Mouse (Mus musculus): Measurements from ENCODE around the gene Pitpna. TPM values are rescaled to one million over a fixed set of nuclear protein-coding genes. Genes with fewer than 3 reads are reported as not detected.
"Not testable (repeated sequence)": the region's sequence is repeated elsewhere in the genome, so short reads cannot be mapped to it uniquely, and the experiment has no call there.

Gene Pitpna
- total RNA-seq (2017): 74.6 and 76.9 TPM in 2 replicates

DNA sequence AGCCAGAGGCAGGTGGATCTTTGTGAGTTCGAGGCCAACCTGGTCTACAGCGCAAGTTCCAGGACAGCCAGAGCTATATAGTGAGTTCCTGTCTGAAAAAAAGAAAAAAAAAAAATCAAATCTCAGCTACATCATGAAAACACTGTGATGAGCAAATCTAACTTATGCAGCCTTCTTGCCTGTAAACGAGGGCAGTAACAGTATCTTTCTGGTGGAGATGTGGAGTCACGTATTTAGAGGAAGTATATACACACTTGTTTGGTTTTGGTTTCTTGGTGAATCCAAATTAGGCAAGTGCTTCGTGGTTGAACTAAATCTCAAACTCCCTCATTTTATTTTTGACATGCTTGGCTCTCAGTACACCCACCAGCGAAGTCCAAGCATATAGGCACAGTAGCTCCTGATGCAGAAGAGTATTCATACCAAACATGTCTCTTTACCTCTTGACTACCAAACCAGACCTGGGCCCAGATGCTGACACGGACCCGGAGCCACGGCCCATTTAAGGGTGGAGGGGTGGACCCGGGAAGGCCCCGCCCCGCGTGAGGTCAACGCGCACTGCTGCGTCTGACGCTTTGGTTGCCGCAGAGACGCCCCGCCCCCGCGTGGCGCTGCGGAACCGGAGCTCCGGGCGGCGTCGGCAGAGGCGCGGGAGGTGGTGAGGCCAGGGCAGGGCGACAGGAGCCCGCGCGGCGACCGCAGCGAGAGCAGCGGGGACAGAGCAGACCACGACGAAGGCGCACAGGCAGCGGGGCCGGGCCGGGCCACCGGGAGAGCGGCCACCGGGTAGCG, at the start of gene Pitpna:
Pitpna (plus strand) TSS at position 605 of the 792 bp plus-strand sequence.
- ATAC-seq (replicated peaks; ENCODE audit: low read depth, poor library complexity, severe bottlenecking): peak; percentile 85

DNA sequence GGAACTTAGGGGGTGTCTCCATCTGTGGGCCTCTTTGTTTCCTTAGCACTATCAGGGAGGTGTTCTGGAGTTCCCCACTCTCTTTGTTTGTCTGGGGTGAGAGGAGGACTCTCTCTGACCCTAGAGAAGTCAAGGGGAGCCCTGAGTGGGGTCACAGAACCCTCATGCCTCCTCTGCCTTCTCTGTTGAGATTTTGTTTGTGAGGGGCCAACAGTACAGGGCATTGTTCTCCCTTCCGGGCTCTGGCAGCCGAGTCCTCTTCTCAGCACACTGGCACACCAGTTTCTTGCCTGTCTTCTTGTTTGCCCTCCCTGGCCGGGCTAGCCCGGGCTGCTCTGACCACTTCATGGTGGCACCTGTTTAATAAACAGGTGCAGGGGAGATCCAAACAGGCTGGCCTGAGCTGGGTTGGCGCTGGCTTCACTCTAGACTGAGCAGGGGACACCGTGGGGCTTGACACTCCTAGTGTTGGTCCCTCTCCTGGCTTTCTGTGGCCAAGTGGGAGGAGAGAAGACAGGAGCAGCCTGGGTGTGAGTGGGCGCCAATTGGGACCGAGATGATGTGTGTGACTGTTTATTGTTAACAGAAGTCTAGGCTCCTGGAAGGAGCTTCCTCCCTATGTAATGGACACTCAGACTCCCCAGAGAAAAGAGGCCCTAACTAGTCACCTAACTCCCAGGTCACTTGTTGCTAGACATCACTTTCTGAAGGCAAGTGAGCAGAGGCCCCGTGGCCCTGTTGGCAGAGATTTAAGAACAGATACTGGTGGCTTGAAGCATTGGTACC, 49.5 kb upstream of the Pitpna start:
- ATAC-seq (replicated peaks; ENCODE audit: low read depth, poor library complexity, severe bottlenecking): no peak

DNA sequence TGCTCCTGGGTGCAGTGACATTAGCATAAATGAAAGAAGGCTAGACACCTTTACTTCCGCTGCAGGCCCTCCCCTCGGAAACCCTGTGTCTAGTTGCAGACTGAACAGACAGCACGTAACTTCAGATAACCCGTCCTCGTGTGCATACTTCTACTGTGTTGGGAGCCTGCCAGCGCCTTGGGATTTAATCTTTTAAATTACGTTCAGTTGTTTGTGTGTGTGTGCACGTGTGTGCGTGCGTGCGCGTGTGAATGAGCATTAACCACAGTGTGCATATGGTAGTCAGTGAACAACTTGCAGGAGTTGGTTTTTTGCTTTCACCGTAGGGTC, 49.0 kb upstream of the Pitpna start:
- no peak for ATAC-seq (replicated peaks; ENCODE audit: low read depth, poor library complexity, severe bottlenecking)

DNA sequence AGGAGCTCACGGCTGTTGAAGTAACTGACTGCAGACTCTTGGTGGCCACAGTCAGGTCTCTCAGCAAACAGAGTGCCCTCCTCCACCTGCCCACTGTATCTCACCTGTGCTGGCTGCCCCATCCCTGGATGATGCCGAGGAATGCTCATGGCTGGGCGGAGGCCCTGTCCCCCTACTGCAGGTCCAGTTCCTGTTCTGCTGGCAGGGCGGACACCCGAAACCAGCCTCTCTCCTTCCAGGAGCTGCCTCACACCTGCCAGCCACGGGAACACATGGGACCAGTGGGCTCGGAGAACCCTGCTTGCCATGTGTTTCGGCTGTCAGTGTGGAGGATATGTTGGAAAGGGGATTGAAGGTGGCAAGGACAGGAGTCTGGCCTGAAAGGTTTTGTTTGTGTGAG, 47.7 kb upstream of the Pitpna start:
- no peak for ATAC-seq (replicated peaks; ENCODE audit: low read depth, poor library complexity, severe bottlenecking)

DNA sequence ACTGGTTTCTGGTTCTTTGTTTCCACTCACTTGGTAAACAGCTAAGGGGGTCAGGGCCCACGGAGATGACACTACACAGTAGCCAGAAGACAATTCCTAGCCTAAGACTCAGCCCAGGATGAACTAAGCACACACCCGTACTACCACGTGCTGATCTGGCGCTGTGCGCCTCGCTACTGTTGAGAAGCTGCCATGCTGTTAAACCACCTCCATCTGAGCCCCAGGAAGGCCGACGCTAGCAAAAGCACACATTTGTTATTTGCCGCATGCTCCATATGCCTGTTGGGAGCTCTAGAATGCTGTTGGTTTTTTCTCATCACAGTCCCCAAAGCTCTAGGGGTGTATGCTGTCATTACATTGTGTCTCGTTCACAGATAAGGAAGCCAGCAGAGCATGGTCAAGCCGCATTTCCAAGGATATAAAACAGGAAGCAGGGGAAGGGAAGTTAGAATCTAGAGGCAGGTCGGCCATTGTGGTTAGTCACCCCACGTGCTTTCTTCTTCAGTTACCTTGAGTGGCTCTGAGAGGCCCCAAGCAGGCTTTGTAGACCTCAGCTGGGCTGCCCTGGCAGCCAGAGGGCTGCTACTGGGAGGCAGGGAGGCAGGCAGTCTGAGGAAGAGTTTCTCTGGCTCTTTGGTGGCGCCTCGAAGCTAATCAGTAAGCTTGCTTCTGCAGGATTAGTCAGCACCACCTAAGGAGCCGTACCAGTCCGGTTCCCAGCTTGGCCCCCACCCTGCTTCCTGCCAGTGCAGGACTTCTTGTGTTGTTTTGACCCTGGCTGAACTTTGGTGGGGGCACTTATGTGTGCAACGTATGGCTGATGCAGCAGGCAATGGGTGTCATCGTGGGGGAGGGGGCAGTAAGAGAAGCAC, 47.0 kb upstream of the Pitpna start:
- ATAC-seq (replicated peaks; ENCODE audit: low read depth, poor library complexity, severe bottlenecking): peak; percentile 84

DNA sequence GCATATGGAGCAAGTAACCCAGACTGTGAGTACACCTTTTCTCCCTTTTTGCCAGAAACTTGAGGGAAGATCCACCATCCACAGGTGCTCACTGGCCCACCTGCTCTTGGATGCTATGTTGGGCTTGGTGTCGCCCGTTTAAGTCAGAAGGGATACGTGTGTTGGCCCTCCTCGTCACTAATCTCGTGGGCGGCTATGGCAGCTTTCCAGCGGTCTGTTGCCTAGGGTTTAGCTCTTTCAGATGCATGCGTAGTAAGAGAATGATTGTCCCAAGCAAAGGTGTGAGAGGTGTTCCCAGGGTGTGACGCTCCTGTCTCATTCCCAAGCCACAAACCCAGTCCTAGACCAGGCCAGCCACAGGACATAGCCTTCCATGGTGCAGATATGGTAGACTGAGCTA, 43.2 kb upstream of the Pitpna start:
- ATAC-seq (replicated peaks; ENCODE audit: low read depth, poor library complexity, severe bottlenecking): no peak

DNA sequence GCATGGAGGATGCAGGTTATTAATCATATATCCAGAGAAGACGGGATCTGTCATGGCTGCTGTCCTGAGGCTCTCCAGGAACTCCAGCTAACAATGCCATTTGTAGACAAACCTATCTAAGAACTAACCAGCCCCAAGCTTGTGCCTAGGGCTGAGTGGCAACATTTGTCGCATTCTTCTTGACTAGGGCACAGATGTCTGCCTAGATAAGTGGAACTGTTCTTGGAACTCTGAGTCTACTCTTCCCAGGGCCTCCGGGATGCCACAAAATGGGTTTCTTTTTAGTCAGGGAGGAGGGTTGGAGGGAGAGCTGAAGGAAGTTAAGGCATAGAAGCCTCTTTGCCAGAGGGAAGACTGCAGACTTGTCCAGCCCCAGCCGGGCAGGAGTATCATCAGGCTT, 41.8 kb upstream of the Pitpna start:
- ATAC-seq (replicated peaks; ENCODE audit: low read depth, poor library complexity, severe bottlenecking): no peak

DNA sequence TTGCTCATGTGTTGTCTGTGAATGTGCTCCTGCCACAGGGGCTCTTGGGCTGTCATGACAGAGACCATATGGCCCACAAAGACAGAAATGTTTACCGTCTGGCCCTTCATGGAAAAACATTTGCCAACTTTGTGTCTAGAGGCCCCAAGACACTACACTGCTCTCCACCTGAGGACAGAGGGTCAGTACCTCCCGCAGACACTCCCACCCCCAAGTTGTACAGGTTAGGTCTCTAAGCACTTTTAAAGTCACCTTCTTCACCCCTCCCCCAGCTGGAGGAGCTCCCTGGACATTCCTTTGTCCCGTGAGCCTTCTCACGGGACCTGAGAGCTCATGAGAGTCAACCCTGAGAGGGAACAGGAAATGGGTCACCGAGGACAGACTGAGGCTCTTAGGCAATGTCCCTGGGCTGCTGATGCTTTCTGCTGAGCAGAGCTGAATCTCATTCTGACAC, 38.2 kb upstream of the Pitpna start:
- no peak for ATAC-seq (replicated peaks; ENCODE audit: low read depth, poor library complexity, severe bottlenecking)

DNA sequence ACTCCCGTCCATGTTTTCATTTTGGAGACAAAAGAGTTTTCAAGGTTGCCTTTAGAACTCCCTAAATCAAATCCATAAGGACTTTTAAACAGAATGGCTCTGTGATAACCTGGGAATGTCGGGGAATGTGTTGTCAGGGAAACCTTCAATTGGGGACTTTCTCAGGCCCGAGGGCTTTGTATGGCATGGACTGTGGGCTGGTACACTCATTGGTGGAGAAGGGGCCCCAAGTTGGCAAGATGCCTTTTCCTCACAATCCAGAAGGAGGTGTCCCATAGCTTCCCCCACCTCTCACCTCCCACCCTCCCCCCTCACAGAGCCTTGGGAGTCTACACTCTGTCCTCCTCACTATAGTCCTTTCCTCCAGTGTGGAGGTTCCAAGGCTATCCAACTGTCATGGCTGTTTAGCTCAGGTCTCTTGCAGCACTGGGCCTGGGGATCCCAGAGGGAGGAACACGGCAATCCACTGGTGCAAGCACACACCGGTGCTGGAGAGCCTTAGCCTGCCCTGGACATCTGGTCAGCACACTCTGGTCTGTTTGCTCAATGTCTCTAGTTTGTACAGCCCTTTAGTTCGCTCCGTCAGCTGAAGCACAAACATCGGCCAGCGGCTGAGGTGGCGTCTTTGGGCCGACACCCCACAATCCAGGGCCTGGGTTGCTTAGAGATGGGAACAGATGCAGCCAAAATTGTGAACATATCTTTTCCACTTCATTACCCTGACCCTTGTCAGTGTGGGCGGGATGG, 37.5 kb upstream of the Pitpna start:
- ATAC-seq (replicated peaks; ENCODE audit: low read depth, poor library complexity, severe bottlenecking): no peak

DNA sequence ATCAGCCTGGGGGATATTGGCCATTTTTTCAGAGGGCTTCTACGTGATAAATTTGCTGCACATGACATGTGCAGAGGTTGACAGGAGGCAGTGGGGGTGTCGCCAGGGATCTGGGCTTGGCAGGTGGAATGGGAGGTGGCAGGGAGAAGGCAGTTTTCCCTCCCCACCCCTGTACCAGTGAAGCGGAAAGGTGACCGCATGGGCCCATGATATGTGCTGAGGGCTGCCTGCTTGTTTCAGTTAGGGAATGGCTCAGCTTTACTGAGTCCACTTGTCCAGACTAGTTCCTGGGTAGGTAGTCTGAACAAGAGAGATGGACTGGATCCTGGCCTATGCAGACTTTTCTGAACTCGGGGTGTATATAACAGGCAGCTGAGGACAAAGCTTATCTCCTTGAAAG, 36.6 kb upstream of the Pitpna start:
- ATAC-seq (replicated peaks; ENCODE audit: low read depth, poor library complexity, severe bottlenecking): no peak

DNA sequence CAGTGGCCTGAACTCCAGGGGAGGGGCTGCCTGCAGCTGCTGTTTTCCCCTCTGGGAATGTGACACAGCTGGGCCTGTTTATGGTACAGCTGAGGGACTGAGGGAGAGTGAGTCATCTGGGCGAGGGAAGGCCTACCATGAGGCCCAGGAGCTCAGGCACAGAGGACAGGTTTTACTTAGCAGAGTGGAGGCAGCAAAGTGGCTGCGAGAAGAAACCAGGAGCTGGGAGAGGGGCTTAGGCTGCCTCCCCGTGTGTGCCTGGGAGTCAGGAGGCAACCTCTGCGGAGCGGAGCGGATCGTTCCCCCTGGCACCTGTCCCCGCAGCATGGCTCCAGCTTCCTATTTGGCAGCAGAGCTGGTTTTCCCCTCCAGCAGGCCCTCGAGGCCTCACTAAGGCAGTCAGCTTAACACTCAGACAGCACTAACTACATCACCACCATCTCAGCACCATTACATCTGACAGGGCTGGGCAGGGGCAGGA, 35.9 kb upstream of the Pitpna start:
- no peak for ATAC-seq (replicated peaks; ENCODE audit: low read depth, poor library complexity, severe bottlenecking)

DNA sequence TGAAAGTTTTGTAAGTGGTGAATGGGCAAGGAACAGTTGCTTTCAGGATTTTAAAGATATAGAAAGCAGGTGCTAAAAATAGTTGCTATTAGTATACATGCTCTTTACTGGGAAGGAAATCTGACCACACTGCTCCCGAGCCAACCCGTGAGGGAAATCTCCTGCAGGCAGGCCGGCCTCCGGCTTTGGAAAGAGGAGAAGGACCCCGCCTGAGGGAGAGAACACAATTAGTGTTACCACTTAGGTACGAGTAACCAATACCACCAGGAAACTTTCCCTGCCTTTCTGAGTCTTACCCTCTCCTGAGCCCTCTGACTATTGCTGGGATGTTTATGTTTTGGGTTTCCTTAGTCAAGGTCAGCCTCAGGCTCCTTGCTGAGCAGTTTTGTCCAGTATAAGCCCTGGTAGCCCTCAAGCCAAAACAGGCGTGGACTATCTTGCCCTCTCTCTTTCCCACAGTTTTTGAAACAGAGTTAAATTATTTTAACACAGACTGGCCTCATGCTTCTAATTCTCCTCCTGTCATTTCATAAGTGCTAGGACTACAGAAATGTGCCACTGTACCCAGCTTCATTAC, 34.9 kb upstream of the Pitpna start:
- ATAC-seq (replicated peaks; ENCODE audit: low read depth, poor library complexity, severe bottlenecking): no peak

DNA sequence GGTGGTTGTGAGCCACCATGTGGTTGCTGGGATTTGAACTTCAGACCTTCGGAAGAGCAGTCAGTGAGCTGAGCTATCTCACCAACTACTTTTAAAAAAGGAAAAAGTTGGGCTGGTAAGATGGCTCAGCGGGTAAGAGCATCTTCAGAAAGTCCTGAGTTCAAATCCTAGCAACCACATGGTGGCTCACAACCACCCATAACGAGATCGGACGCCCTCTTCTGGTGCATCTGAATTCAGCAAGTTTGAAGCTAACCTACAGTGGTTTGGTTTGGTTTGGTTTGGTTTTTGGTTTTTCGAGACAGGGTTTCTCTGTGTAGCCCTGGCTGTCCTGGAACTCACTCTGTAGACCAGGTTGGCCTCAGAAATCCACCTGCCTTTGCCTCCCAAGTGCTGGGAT, 31.9 kb upstream of the Pitpna start:
- not testable (repeated sequence) for ATAC-seq (replicated peaks; ENCODE audit: low read depth, poor library complexity, severe bottlenecking)

DNA sequence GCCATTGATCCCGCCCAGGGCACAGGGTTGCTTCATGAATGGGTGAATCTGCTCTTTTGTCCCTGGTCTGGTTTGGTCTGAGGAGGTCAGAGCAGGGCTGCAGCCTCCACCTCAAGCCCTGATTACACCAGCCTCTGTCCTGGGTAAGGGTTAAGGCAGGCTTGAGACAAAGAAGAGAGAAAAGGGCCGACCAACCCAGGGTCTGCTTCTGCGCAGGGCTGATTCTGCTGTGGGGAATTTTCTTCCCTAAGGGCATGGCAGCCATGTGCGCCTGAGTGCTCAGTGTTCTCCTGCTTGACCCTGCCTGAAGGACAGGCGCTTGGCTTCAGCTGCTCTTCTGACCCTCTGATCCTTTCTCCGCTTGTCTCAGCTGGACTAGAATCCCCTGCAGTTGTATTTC, 30.8 kb upstream of the Pitpna start:
- no peak for ATAC-seq (replicated peaks; ENCODE audit: low read depth, poor library complexity, severe bottlenecking)

DNA sequence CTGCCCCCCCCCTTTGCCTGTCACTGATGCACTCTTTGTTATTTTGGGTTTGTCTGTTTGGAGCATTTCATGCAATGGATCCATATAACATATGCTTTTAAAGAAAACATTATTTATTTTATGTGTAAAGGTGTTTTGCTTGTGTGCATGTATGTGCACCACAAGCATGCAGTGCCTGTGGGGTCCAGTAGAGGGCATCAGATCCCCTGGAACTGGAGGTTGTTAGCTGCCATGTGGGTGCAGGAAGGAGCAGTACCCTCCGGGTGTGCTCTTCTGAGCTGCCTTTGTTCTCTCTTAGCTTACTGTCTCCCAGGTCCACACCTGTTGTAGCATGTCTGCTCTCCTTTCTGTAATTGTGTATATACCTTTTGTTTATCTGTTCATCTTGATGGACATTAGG, 29.8 kb upstream of the Pitpna start:
- no peak for ATAC-seq (replicated peaks; ENCODE audit: low read depth, poor library complexity, severe bottlenecking)

DNA sequence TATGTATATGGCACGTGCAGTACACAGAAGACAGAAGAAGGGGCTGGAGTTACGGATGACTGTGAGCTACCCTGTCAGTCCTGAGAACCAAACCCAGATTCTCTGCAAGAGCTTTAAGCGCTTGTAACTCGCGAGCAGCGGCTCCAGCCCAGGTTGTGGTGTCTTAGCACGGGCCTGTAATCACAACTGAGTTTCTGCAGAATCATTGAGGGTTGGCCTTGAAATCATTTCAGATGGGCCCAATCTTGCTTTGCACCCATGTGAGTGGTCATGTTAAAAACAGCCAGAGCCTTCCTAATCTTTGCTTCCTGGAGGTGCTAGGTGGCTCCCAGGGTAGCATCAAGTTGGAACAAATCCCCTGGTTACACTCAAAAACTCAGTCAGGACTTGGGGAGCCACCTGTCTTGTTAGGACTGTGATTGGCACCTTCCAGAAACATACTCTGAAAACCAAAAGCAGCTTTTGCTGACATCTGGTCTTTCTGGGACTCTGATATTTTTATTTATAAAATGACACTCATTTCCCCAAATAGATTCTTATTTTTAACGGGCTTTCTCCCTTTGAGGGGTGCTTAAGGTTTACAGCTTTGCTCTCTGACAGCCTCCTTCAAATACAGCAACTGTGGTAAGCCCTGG, 27.9 kb upstream of the Pitpna start:
- ATAC-seq (replicated peaks; ENCODE audit: low read depth, poor library complexity, severe bottlenecking): peak; percentile 54; the same call in 1 of the 2 replicates

DNA sequence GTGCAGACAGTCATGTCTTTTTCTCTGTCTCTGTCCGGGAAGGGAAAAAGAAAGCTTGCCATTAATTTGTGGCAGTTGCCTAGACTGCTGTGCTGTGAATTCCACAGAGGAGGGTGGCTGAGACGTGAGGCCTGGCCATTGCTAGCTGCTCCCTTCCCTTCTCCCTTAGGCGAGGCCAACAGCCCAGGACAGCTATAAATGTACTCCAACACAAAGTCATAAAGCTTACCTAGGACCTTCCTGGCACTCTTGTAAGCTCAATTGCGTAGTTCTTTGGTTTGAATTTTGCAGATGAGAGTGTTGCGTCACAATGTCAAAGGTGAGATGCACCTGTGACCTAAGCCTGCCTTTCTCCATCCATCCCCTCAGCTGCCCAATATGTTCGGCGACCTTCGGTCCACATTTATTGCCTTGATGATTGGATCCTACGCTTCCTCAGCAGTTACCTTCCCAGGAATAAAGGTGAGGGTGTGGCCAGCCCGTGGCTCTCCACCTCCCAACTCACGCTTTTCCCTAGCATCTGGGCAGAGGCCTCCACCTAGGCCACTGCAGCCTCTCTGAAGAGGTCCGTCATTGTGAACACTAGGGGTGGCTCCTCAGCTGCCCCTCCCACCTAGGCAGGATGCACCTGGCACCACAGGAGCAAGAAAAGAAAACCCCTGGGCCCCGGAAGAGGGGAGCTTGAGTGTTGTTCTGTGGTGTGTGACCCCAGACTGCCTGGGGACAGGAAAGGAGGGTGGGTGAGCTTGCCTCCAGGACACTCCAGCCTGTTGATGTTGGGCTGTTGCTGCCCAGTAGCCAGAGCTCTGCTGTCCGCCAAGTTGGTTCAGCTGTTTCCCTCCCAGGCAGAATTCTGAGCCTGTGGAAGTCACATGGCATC, 27.1 kb upstream of the Pitpna start:
- peak; percentile 48 for ATAC-seq (replicated peaks; ENCODE audit: low read depth, poor library complexity, severe bottlenecking)

DNA sequence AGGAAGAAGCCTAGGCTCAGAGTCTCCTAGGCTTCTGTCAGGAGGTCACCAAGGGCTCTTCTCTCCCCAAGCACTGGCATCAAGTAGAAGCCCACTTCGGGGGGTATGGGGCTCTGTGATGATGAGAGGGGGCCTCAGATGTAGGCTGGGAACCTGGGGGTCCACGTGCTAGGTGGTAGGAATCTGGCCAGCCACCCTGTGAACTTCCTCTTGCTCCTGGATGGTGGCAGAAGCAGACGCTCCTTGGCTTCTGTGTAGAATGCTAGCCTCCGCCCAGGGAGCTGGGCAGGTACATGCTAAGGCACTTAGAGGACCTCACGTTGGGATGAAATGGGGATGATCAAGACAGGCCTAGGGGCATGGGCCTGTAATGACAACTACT, 26.5 kb upstream of the Pitpna start:
- no peak for ATAC-seq (replicated peaks; ENCODE audit: low read depth, poor library complexity, severe bottlenecking)
